Mouse (Mus musculus): Measurements from ENCODE around the gene Fabp3. TPM values are rescaled to one million over a fixed set of nuclear protein-coding genes. Genes with fewer than 3 reads are reported as not detected.

Gene Fabp3
- polyA plus RNA-seq, 1 experiment from 2014 or later, result 31.5 TPM

- DNase-seq (ENCODE audit: low spot score), result no peak
- no peak overlapping the region for H3K4me3 ChIP-seq (ENCODE audit: low read depth, low read length)
- no peaks in the 10 kb centered on the region for H3K9me3 ChIP-seq (ENCODE audit: control insufficient read depth, low read length)
- no peak overlapping the region for H3K4me2 ChIP-seq (ENCODE audit: low read depth)
- H3K36me3 ChIP-seq (ENCODE audit: control insufficient read depth, insufficient read depth, low read length), result no peaks in the 10 kb centered on the region
- H3K27ac ChIP-seq (ENCODE audit: low read depth, low read length), result no peak overlapping the region
- WGBS, result 83% methylated on average over 9 of the region's 9 CpGs
- no peaks in the 10 kb centered on the region for H3K4me1 ChIP-seq (ENCODE audit: control insufficient read depth, insufficient read depth, low read length)
- ATAC-seq (ENCODE audit: insufficient read depth, low FRiP score, low TSS enrichment), result no peak
- H3K9ac ChIP-seq (ENCODE audit: low read length), result no peak overlapping the region
- no peaks in the 10 kb centered on the region for H3K27me3 ChIP-seq (ENCODE audit: control insufficient read depth, insufficient read depth, low read length)
These were observed 24.6 kb upstream of the Fabp3 start for GRCm38 (mm10) chr4:130283826-130284225.

- H3K4me3 ChIP-seq (ENCODE audit: low read depth, low read length), result no peak overlapping the region
- WGBS, result 62% methylated on average over 3 of the region's 3 CpGs
- H3K27ac ChIP-seq (ENCODE audit: low read depth, low read length), result no peak overlapping the region
- no peak for DNase-seq (ENCODE audit: low spot score)
- H3K4me2 ChIP-seq (ENCODE audit: low read depth), result no peak overlapping the region
- no peak overlapping the region for H3K9ac ChIP-seq (ENCODE audit: low read length)
- H3K27me3 ChIP-seq (ENCODE audit: control insufficient read depth, insufficient read depth, low read length), result no peaks in the 10 kb centered on the region
- H3K4me1 ChIP-seq (ENCODE audit: control insufficient read depth, insufficient read depth, low read length), result no peaks in the 10 kb centered on the region
- no peak for ATAC-seq (ENCODE audit: insufficient read depth, low FRiP score, low TSS enrichment)
- no peaks in the 10 kb centered on the region for H3K9me3 ChIP-seq (ENCODE audit: control insufficient read depth, low read length)
- no peaks in the 10 kb centered on the region for H3K36me3 ChIP-seq (ENCODE audit: control insufficient read depth, insufficient read depth, low read length)
These were observed 21.9 kb upstream of the Fabp3 start for GRCm38 (mm10) chr4:130286531-130286930.

GRCm38 (mm10) chr4:130289824-130290223 lies 18.6 kb upstream of the Fabp3 start:
- no peaks in the 10 kb centered on the region for H3K36me3 ChIP-seq (ENCODE audit: control insufficient read depth, insufficient read depth, low read length)
- no peak overlapping the region for H3K27ac ChIP-seq (ENCODE audit: low read depth, low read length)
- no peaks in the 10 kb centered on the region for H3K4me1 ChIP-seq (ENCODE audit: control insufficient read depth, insufficient read depth, low read length)
- H3K4me2 ChIP-seq (ENCODE audit: low read depth), result no peak overlapping the region
- H3K27me3 ChIP-seq (ENCODE audit: control insufficient read depth, insufficient read depth, low read length), result no peaks in the 10 kb centered on the region
- ATAC-seq (ENCODE audit: insufficient read depth, low FRiP score, low TSS enrichment) (no peak), DNase-seq (ENCODE audit: low spot score) (no peak)
- H3K9ac ChIP-seq (ENCODE audit: low read length), result no peak overlapping the region
- H3K9me3 ChIP-seq (ENCODE audit: control insufficient read depth, low read length), result no peaks in the 10 kb centered on the region
- WGBS, result 68% methylated on average over 3 of the region's 3 CpGs
- H3K4me3 ChIP-seq (ENCODE audit: low read depth, low read length), result no peak overlapping the region

- ATAC-seq (ENCODE audit: insufficient read depth, low FRiP score, low TSS enrichment) (no peak), DNase-seq (ENCODE audit: low spot score) (peak; percentile 85)
- Histone ChIP-seq H3K9me3 (ENCODE audit: control insufficient read depth, low read length) (no peaks in the 10 kb centered on the region), H3K4me2 (ENCODE audit: low read depth) (no peak overlapping the region), H3K36me3 (ENCODE audit: control insufficient read depth, insufficient read depth, low read length) (no peaks in the 10 kb centered on the region), H3K27ac (ENCODE audit: low read depth, low read length) (no peak overlapping the region), H3K27me3 (ENCODE audit: control insufficient read depth, insufficient read depth, low read length) (no peaks in the 10 kb centered on the region), H3K4me3 (ENCODE audit: low read depth, low read length) (no peak overlapping the region), H3K9ac (ENCODE audit: low read length) (no peak overlapping the region), H3K4me1 (ENCODE audit: control insufficient read depth, insufficient read depth, low read length) (no peaks in the 10 kb centered on the region)
- 10% methylated on average over 4 of the region's 4 CpGs for WGBS
These were observed 16.1 kb upstream of the Fabp3 start for GRCm38 (mm10) chr4:130292271-130292670.

- ATAC-seq (ENCODE audit: insufficient read depth, low FRiP score, low TSS enrichment) (no peak), DNase-seq (ENCODE audit: low spot score) (no peak)
- no peak overlapping the region for H3K27ac ChIP-seq (ENCODE audit: low read depth, low read length)
- H3K9ac ChIP-seq (ENCODE audit: low read length), result no peak overlapping the region
- H3K4me2 ChIP-seq (ENCODE audit: low read depth), result no peak overlapping the region
- H3K9me3 ChIP-seq (ENCODE audit: control insufficient read depth, low read length), result no peaks in the 10 kb centered on the region
- H3K4me1 ChIP-seq (ENCODE audit: control insufficient read depth, insufficient read depth, low read length), result no peaks in the 10 kb centered on the region
- H3K4me3 ChIP-seq (ENCODE audit: low read depth, low read length), result no peak overlapping the region
- H3K36me3 ChIP-seq (ENCODE audit: control insufficient read depth, insufficient read depth, low read length), result no peaks in the 10 kb centered on the region
- H3K27me3 ChIP-seq (ENCODE audit: control insufficient read depth, insufficient read depth, low read length), result no peaks in the 10 kb centered on the region
- WGBS, result 90% methylated on average over 8 of the region's 8 CpGs
These were observed 13.9 kb upstream of the Fabp3 start for GRCm38 (mm10) chr4:130294513-130294912.

GRCm38 (mm10) chr4:130295047-130295745 lies 13.2 kb upstream of the Fabp3 start:
- Histone ChIP-seq H3K4me1 (ENCODE audit: control insufficient read depth, insufficient read depth, low read length) (no peaks in the 10 kb centered on the region), H3K9me3 (ENCODE audit: control insufficient read depth, low read length) (no peaks in the 10 kb centered on the region), H3K4me3 (ENCODE audit: low read depth, low read length) (no peak overlapping the region), H3K36me3 (ENCODE audit: control insufficient read depth, insufficient read depth, low read length) (no peaks in the 10 kb centered on the region), H3K27me3 (ENCODE audit: control insufficient read depth, insufficient read depth, low read length) (no peaks in the 10 kb centered on the region), H3K27ac (ENCODE audit: low read depth, low read length) (no peak overlapping the region), H3K4me2 (ENCODE audit: low read depth) (no peak overlapping the region), H3K9ac (ENCODE audit: low read length) (no peak overlapping the region)
- DNase-seq (ENCODE audit: low spot score) (no peak), ATAC-seq (ENCODE audit: insufficient read depth, low FRiP score, low TSS enrichment) (no peak)
- WGBS, result 57% methylated on average over 23 of the region's 23 CpGs

GRCm38 (mm10) chr4:130296243-130296965 lies 12.0 kb upstream of the Fabp3 start:
- no peak for DNase-seq (ENCODE audit: low spot score)
- H3K27me3 ChIP-seq (ENCODE audit: control insufficient read depth, insufficient read depth, low read length), result no peaks in the 10 kb centered on the region

GRCm38 (mm10) chr4:130297123-130297529 lies 11.3 kb upstream of the Fabp3 start:
- ATAC-seq (ENCODE audit: insufficient read depth, low FRiP score, low TSS enrichment) (no peak), DNase-seq (ENCODE audit: low spot score) (peak; percentile 47)
- H3K4me2 ChIP-seq (ENCODE audit: low read depth), result no peak overlapping the region
- no peaks in the 10 kb centered on the region for H3K27me3 ChIP-seq (ENCODE audit: control insufficient read depth, insufficient read depth, low read length)
- no peak overlapping the region for H3K9ac ChIP-seq (ENCODE audit: low read length)
- WGBS, result 26% methylated on average over 13 of the region's 13 CpGs
- no peaks in the 10 kb centered on the region for H3K9me3 ChIP-seq (ENCODE audit: control insufficient read depth, low read length)
- H3K4me1 ChIP-seq (ENCODE audit: control insufficient read depth, insufficient read depth, low read length), result no peaks in the 10 kb centered on the region
- H3K27ac ChIP-seq (ENCODE audit: low read depth, low read length), result no peak overlapping the region
- H3K36me3 ChIP-seq (ENCODE audit: control insufficient read depth, insufficient read depth, low read length), result no peaks in the 10 kb centered on the region
- no peak overlapping the region for H3K4me3 ChIP-seq (ENCODE audit: low read depth, low read length)

More at GRCm38 (mm10) chr4:130296243-130296965, 12.0 kb upstream of the Fabp3 start:
- no peak overlapping the region for H3K27ac ChIP-seq (ENCODE audit: low read depth, low read length)
- no peaks in the 10 kb centered on the region for H3K9me3 ChIP-seq (ENCODE audit: control insufficient read depth, low read length)
- H3K4me1 ChIP-seq (ENCODE audit: control insufficient read depth, insufficient read depth, low read length), result no peaks in the 10 kb centered on the region
- ATAC-seq (ENCODE audit: insufficient read depth, low FRiP score, low TSS enrichment), result no peak
- H3K9ac ChIP-seq (ENCODE audit: low read length), result no peak overlapping the region
- no peak overlapping the region for H3K4me3 ChIP-seq (ENCODE audit: low read depth, low read length)
- H3K4me2 ChIP-seq (ENCODE audit: low read depth), result no peak overlapping the region
- 87% methylated on average over 13 of the region's 13 CpGs for WGBS
- no peaks in the 10 kb centered on the region for H3K36me3 ChIP-seq (ENCODE audit: control insufficient read depth, insufficient read depth, low read length)

All from neural tube, embryonic 11.5 days (tissue).